Mouse (Mus musculus) forebrain, embryonic 15.5 days (tissue): ENCODE data around the gene Tram2. TPM values are rescaled to one million over a fixed set of nuclear protein-coding genes. Genes with fewer than 3 reads are reported as not detected.

Source experiments
- ATAC-seq: fragments of 200-750 bp; cut with Nextera tagmentation; replicated peaks from 2 replicates; pipeline ENCODE4 v1.8.0; 2017; ENCODE audit warnings: mild to moderate bottlenecking, moderate TSS enrichment, moderate library complexity
- H3K27ac ChIP-seq: fragments of 300-500 bp; sonication (generic); replicated peaks from 2 replicates; pipeline ENCODE4 v1.5.1; 2015; ENCODE audit warnings: mild to moderate bottlenecking, inconsistent platforms
- H3K27me3 ChIP-seq: fragments of 300-500 bp; sonication (generic); 2 replicates; pipeline ENCODE4 v1.6.1; 2015; ENCODE audit warnings: inconsistent platforms
- H3K36me3 ChIP-seq: fragments of 300-500 bp; sonication (generic); 2 replicates; pipeline ENCODE4 v1.6.1; 2015; ENCODE audit warnings: mild to moderate bottlenecking, inconsistent platforms
- H3K4me1 ChIP-seq: fragments of 300-500 bp; sonication (generic); 2 replicates; pipeline ENCODE4 v1.6.1; 2015; ENCODE audit warnings: inconsistent platforms
- H3K4me2 ChIP-seq: fragments of 300-500 bp; sonication (generic); replicated peaks from 2 replicates; pipeline ENCODE4 v1.6.1; 2015; ENCODE audit warnings: mild to moderate bottlenecking, inconsistent platforms
- H3K4me3 ChIP-seq: fragments of 300-500 bp; sonication (generic); 2 replicates; pipeline ENCODE4 v1.5.1; 2015; ENCODE audit warnings: mild to moderate bottlenecking, inconsistent platforms
- H3K9ac ChIP-seq: fragments of 300-500 bp; sonication (generic); replicated peaks from 2 replicates; pipeline ENCODE4 v1.6.1; 2015; ENCODE audit warnings: mild to moderate bottlenecking, inconsistent platforms
- H3K9me3 ChIP-seq: fragments of 300-500 bp; sonication (generic); 2 replicates; pipeline ENCODE4 v1.6.1; 2016; ENCODE audit warnings: inconsistent platforms
- WGBS: fragments of 180-500 bp; shearing (Covaris S2); methylation state at CpG from one replicate; pipeline ENCODE4 v1.1.7; 2015; ENCODE audit warnings: mixed read lengths; 5-methylcytosine and 5-hydroxymethylcytosine counted together
- polyA plus RNA-seq: library from polyadenylated mRNA; unstranded; fragments of >200 nt; fragmentation: Nextera tagmentation; extraction: Ambion mirVana; gene quantifications from 2 replicates; pipeline ENCODE4 v1.2.1, GENCODE M21; 2015

Tram2 gene
- polyA plus RNA-seq, 1 experiment from 2014 or later = 1.8 TPM

- peak overlapping the region; percentile 63 for H3K4me3 ChIP-seq
- H3K4me2 ChIP-seq = peak overlapping the region; percentile 73
- no peaks in the 10 kb centered on the region for H3K36me3 ChIP-seq
- H3K9ac ChIP-seq = peak overlapping the region; percentile 77
- no peak overlapping the region for H3K27ac ChIP-seq
- no peaks in the 10 kb centered on the region for H3K9me3 ChIP-seq
- peaks cover 16% of the 10 kb centered on the region; the same call in 1 of the 2 replicates for H3K4me1 ChIP-seq
- H3K27me3 ChIP-seq = no peaks in the 10 kb centered on the region
- under 1% methylated on average over 35 of the region's 36 CpGs for WGBS
- ATAC-seq = peak; percentile 68; the same call in 1 of the 2 replicates
These were observed 381 bp downstream of the Tram2 start for GRCm38 (mm10) chr1:21078481-21079214.

GRCm38 (mm10) chr1:21077619-21078018 is 1.4 kb downstream of the Tram2 start:
- ATAC-seq = no peak
- 76% methylated on average over 7 of the region's 7 CpGs for WGBS
- Histone ChIP-seq H3K4me2 (no peak overlapping the region), H3K4me1 (peaks cover 17% of the 10 kb centered on the region; the same call in 1 of the 2 replicates), H3K9me3 (no peaks in the 10 kb centered on the region), H3K9ac (no peak overlapping the region), H3K4me3 (no peak overlapping the region), H3K27me3 (no peaks in the 10 kb centered on the region), H3K27ac (no peak overlapping the region), H3K36me3 (no peaks in the 10 kb centered on the region)

- WGBS = 49% methylated on average over 5 of the region's 5 CpGs
- H3K9me3 ChIP-seq = no peaks in the 10 kb centered on the region
- no peak overlapping the region for H3K4me3 ChIP-seq
- no peak overlapping the region for H3K4me2 ChIP-seq
- peaks cover 17% of the 10 kb centered on the region; the same call in 1 of the 2 replicates for H3K4me1 ChIP-seq
- H3K9ac ChIP-seq = no peak overlapping the region
- no peaks in the 10 kb centered on the region for H3K27me3 ChIP-seq
- no peaks in the 10 kb centered on the region for H3K36me3 ChIP-seq
- no peak overlapping the region for H3K27ac ChIP-seq
- no peak for ATAC-seq
These were observed 1.8 kb downstream of the Tram2 start for GRCm38 (mm10) chr1:21077191-21077590.

GRCm38 (mm10) chr1:21075986-21076495 is 3.0 kb downstream of the Tram2 start:
- Histone ChIP-seq H3K27me3 (no peaks in the 10 kb centered on the region), H3K4me2 (no peak overlapping the region), H3K36me3 (no peaks in the 10 kb centered on the region), H3K4me3 (no peak overlapping the region), H3K9me3 (no peaks in the 10 kb centered on the region), H3K27ac (no peak overlapping the region), H3K4me1 (peaks cover 17% of the 10 kb centered on the region; the same call in 1 of the 2 replicates), H3K9ac (no peak overlapping the region)
- 18% methylated on average over 6 of the region's 6 CpGs for WGBS
- ATAC-seq = no peak

- H3K4me2 ChIP-seq = no peak overlapping the region
- no peaks in the 10 kb centered on the region for H3K9me3 ChIP-seq
- no peak for ATAC-seq
- WGBS = 48% methylated on average over 5 of the region's 5 CpGs
- no peak overlapping the region for H3K9ac ChIP-seq
- H3K4me1 ChIP-seq = peaks cover 17% of the 10 kb centered on the region; the same call in 1 of the 2 replicates
- H3K27ac ChIP-seq = no peak overlapping the region; the same call in 1 of the 2 replicates
- no peaks in the 10 kb centered on the region for H3K36me3 ChIP-seq
- H3K4me3 ChIP-seq = no peak overlapping the region
- H3K27me3 ChIP-seq = no peaks in the 10 kb centered on the region
These were observed 4.8 kb downstream of the Tram2 start for GRCm38 (mm10) chr1:21074231-21074630.

GRCm38 (mm10) chr1:21072875-21073444 is 6.1 kb downstream of the Tram2 start:
- Histone ChIP-seq H3K36me3 (no peaks in the 10 kb centered on the region), H3K4me3 (no peak overlapping the region), H3K4me1 (peaks cover 12% of the 10 kb centered on the region; the same call in 1 of the 2 replicates), H3K9ac (no peak overlapping the region), H3K9me3 (no peaks in the 10 kb centered on the region), H3K27ac (no peak overlapping the region), H3K4me2 (no peak overlapping the region), H3K27me3 (no peaks in the 10 kb centered on the region)
- 92% methylated on average over 12 of the region's 12 CpGs for WGBS
- no peak for ATAC-seq

GRCm38 (mm10) chr1:21070658-21071057 is 8.4 kb downstream of the Tram2 start:
- Histone ChIP-seq H3K27me3 (no peaks in the 10 kb centered on the region), H3K4me1 (peaks cover 12% of the 10 kb centered on the region; the same call in 1 of the 2 replicates), H3K9me3 (no peaks in the 10 kb centered on the region), H3K4me2 (no peak overlapping the region), H3K9ac (no peak overlapping the region), H3K27ac (no peak overlapping the region), H3K4me3 (no peak overlapping the region), H3K36me3 (no peaks in the 10 kb centered on the region)
- 92% methylated on average over 13 of the region's 13 CpGs for WGBS
- no peak for ATAC-seq

GRCm38 (mm10) chr1:21069830-21070522 is 9.1 kb downstream of the Tram2 start:
- ATAC-seq = no peak
- H3K36me3 ChIP-seq = no peaks in the 10 kb centered on the region
- H3K4me1 ChIP-seq = peaks cover 12% of the 10 kb centered on the region; the same call in 1 of the 2 replicates
- no peak overlapping the region for H3K27ac ChIP-seq
- H3K4me2 ChIP-seq = no peak overlapping the region
- 83% methylated on average over 12 of the region's 12 CpGs for WGBS
- H3K9me3 ChIP-seq = no peaks in the 10 kb centered on the region
- H3K27me3 ChIP-seq = no peaks in the 10 kb centered on the region
- H3K4me3 ChIP-seq = no peak overlapping the region
- H3K9ac ChIP-seq = no peak overlapping the region

GRCm38 (mm10) chr1:21068491-21068890 is 10.5 kb downstream of the Tram2 start:
- Histone ChIP-seq H3K4me3 (no peak overlapping the region), H3K27ac (no peak overlapping the region), H3K9ac (no peak overlapping the region), H3K4me1 (peaks cover under 1% of the 10 kb centered on the region; the same call in 1 of the 2 replicates), H3K9me3 (no peaks in the 10 kb centered on the region), H3K36me3 (no peaks in the 10 kb centered on the region), H3K27me3 (no peaks in the 10 kb centered on the region), H3K4me2 (no peak overlapping the region)
- WGBS = 67% methylated on average over 1 of the region's 1 CpGs
- ATAC-seq = no peak

- Histone ChIP-seq H3K4me2 (no peak overlapping the region), H3K4me1 (no peaks in the 10 kb centered on the region), H3K27me3 (no peaks in the 10 kb centered on the region), H3K36me3 (no peaks in the 10 kb centered on the region), H3K9ac (no peak overlapping the region), H3K4me3 (no peak overlapping the region), H3K9me3 (no peaks in the 10 kb centered on the region), H3K27ac (no peak overlapping the region)
- WGBS = 83% methylated on average over 11 of the region's 11 CpGs
- no peak for ATAC-seq
These were observed 11.3 kb downstream of the Tram2 start for GRCm38 (mm10) chr1:21067536-21068221.

- Histone ChIP-seq H3K27me3 (no peaks in the 10 kb centered on the region), H3K36me3 (no peaks in the 10 kb centered on the region), H3K9me3 (no peaks in the 10 kb centered on the region), H3K9ac (no peak overlapping the region), H3K4me2 (no peak overlapping the region), H3K4me3 (no peak overlapping the region), H3K4me1 (no peaks in the 10 kb centered on the region), H3K27ac (no peak overlapping the region)
- no peak for ATAC-seq
- WGBS = 86% methylated on average over 5 of the region's 5 CpGs
These were observed 14.9 kb downstream of the Tram2 start for GRCm38 (mm10) chr1:21064153-21064552.
